Mouse (Mus musculus) cortical plate, adult 2 months (tissue): ENCODE measurements around the gene Fermt2.

Source experiments
- CTCF ChIP-seq: fragments of 200-500 bp; IDR thresholded peaks from 2 replicates; pipeline ENCODE4 v1.5.1; 2011; ENCODE audit warnings: mild to moderate bottlenecking, control low read depth, low read length; ENCODE audit not compliant: insufficient read depth; ENCODE audit errors: extremely low read depth
- POLR2A ChIP-seq: fragments of 200-500 bp; IDR thresholded peaks from 2 replicates; pipeline ENCODE4 v1.6.1; 2011; ENCODE audit warnings: mild to moderate bottlenecking, low read length, control low read depth; ENCODE audit not compliant: insufficient read depth; ENCODE audit errors: extremely low read depth

GRCm38 (mm10) chr14:45552431-45552830, 22.5 kb upstream of the Fermt2 start:
- TF ChIP-seq CTCF, result no peak
- no peak for TF ChIP-seq POLR2A
